Mouse (Mus musculus) gastrocnemius, postnatal 4 days (tissue): ENCODE measurements around the gene Tacstd2. TPM values are rescaled to one million over a fixed set of nuclear protein-coding genes. Genes with fewer than 3 reads are reported as not detected.
A peak's percentile ranks its signal among the peaks of the same experiment; 100 is the strongest.
"Not testable (repeated sequence)": the region's sequence is repeated elsewhere in the genome, so short reads cannot be mapped to it uniquely, and the experiment has no call there.

ENCODE experiments used
- DNase-seq, 2 experiments: peaks; one replicate each; pipeline ENCODE4 v3.0.0; 2021 to 2022; ENCODE audit warnings: low spot score in 2 of 2, mixed read lengths in 2 of 2
- long read RNA-seq, 2 experiments: library from polyadenylated mRNA; stranded (forward); transcript quantifications; one replicate each; pipeline ENCODE4 v2.0.0; 2021
- total RNA-seq, 2 experiments: library from RNA; stranded (reverse); gene quantifications; 2 replicates each; pipeline ENCODE4 v1.2.3; 2021

Tacstd2 gene
- total RNA-seq, result under 1 TPM in 1 of 2 experiments, not detected in 1; 0.21 TPM
- long read RNA-seq, experiment 1, transcript Tacstd2-201 (1 exons, 1,735 nt), result major isoform, 18 of 18 reads
- long read RNA-seq, experiment 1, partial matches to known transcripts, result 0 of 18 reads
- long read RNA-seq, experiment 1, other reads (novel, unspliced or antisense), result 0 of 18 reads
- long read RNA-seq, experiment 2, partial matches to known transcripts, result 0 of 1 reads
- long read RNA-seq, experiment 2, other reads (novel, unspliced or antisense), result 0 of 1 reads

- DNase-seq, result no peak
These were observed at the start of gene Tacstd2 for GRCm38 (mm10) chr6:67535777-67536054. Gene Tacstd2 (minus strand): TSS chr6:67535796.

GRCm38 (mm10) chr6:67566270-67566669 is 30.7 kb upstream of the Tacstd2 start:
- DNase-seq, result no peak

GRCm38 (mm10) chr6:67555376-67555775 is 19.8 kb upstream of the Tacstd2 start:
- no peak for DNase-seq

- DNase-seq, result no peak
These were observed 14.0 kb upstream of the Tacstd2 start for GRCm38 (mm10) chr6:67549550-67549949.

- DNase-seq, result peak in 1 of 2 experiments; percentile 12
These were observed 405 bp downstream of the Tacstd2 start for GRCm38 (mm10) chr6:67535005-67535776.

GRCm38 (mm10) chr6:67534191-67535004 is 1.2 kb downstream of the Tacstd2 start:
- DNase-seq, result no peak

GRCm38 (mm10) chr6:67532665-67533440 is 2.7 kb downstream of the Tacstd2 start:
- no peak for DNase-seq

GRCm38 (mm10) chr6:67531822-67532162 is 3.8 kb downstream of the Tacstd2 start:
- no peak for DNase-seq

- no peak for DNase-seq
These were observed 4.4 kb downstream of the Tacstd2 start for GRCm38 (mm10) chr6:67530992-67531821.

GRCm38 (mm10) chr6:67526356-67526755 is 9.2 kb downstream of the Tacstd2 start:
- no peak for DNase-seq

GRCm38 (mm10) chr6:67510752-67511151 is 24.8 kb downstream of the Tacstd2 start:
- DNase-seq, result no peak

- not testable (repeated sequence) for DNase-seq
These were observed 33.7 kb downstream of the Tacstd2 start for GRCm38 (mm10) chr6:67501938-67502337.

GRCm38 (mm10) chr6:67491755-67492154 is 43.8 kb downstream of the Tacstd2 start, which contains the start of gene Il23r:
Gene Il23r (minus strand): TSS chr6:67491855.
- no peak for DNase-seq

Other genes starting within 250 kb of the Tacstd2 start
- under 1 TPM; 0.31 to 0.52 TPM for gene Il12rb2, start 159.6 kb downstream of the Tacstd2 start, total RNA-seq
- not detected for gene Il23r, start 43.9 kb downstream of the Tacstd2 start, total RNA-seq